Mouse (Mus musculus) Patski (cell line): ENCODE measurements around the gene Ppp1r10. TPM values are rescaled to one million over a fixed set of nuclear protein-coding genes. Genes with fewer than 3 reads are reported as not detected.
"Not testable (repeated sequence)": the region's sequence is repeated elsewhere in the genome, so short reads cannot be mapped to it uniquely, and the experiment has no call there.

Experiments used
- ATAC-seq: fragments of 100-300 bp; one replicate; pipeline ENCODE4 v1.8.0; 2021
- CTCF ChIA-PET: fragments of 350-600 bp; sonication (Branson Sonifier 250); formaldehyde crosslinking; loops from one replicate; lab custom pipeline; 2022; ENCODE audit warnings: inconsistent platforms; lab: Charles Lee
- POLR2A ChIA-PET: fragments of 350-600 bp; sonication (Branson Sonifier 250); formaldehyde crosslinking; loops from one replicate; lab custom pipeline; 2022; ENCODE audit warnings: antibody characterized with exemption, inconsistent platforms; lab: Charles Lee
- DNase-seq: peaks from one replicate; pipeline ENCODE4 v3.0.0-alpha.2; 2011; ENCODE audit warnings: low read depth, low spot score
- H3K27me3 ChIP-seq: fragments of 371-371 bp; one replicate; pipeline ENCODE4 v1.5.1; 2021
- CTCF ChIP-seq: fragments of 100-300 bp; IDR thresholded peaks from one replicate; pipeline ENCODE4 v1.5.1; 2021
- in situ Hi-C: fragments of 300-500 bp; cut with MboI; formaldehyde crosslinking; loops from 3 replicates; pipeline ENCODE4 v1.11.1; 2018; ENCODE audit warnings: low pct_unique_long_range_greater_than_20kb, mixed read lengths
- polyA plus RNA-seq: library from polyadenylated mRNA; unstranded; gene quantifications from one replicate; pipeline ENCODE4 v1.2.3, GENCODE M21; 2021

The Ppp1r10 gene
- polyA plus RNA-seq, 1 experiment from 2014 or later = 41.2 TPM

DNA sequence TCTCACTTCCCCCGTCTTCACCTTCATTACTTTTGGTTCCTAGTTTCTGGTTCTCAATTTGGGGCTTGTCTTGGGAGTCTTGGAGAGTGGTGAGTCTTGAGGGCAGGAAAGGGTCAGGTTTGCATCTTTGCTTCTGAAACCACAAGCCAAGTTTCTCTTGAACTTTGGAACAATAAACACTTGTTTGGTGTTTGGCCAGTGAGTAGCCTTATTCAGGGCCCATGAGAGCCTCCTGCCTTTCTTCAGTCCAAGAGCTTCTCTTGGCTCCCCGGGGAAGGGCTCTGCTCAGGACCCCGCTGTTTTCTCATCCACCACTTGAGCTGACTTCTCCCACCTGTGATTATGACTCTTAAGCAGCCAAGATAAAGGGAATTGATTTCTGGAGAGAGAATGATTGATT, 6.3 kb downstream of the Ppp1r10 start:
- ATAC-seq (no peak), DNase-seq (no peak)
- ChIA-PET POLR2A (interaction anchor here (0.6 kb wide), 1 partner anchor 1980 kb away, joined by 3 read pairs; no protein-coding TSS in a partner anchor), CTCF (no interaction called here)
- in situ Hi-C loops = loop anchor here (25.0 kb wide), 1 partner anchor 1810 kb away; the partner anchor contains the start of genes Brd2 and H2-DMa
- no peaks in the 10 kb centered on the region for H3K27me3 ChIP-seq
- no peak for TF ChIP-seq CTCF

DNA sequence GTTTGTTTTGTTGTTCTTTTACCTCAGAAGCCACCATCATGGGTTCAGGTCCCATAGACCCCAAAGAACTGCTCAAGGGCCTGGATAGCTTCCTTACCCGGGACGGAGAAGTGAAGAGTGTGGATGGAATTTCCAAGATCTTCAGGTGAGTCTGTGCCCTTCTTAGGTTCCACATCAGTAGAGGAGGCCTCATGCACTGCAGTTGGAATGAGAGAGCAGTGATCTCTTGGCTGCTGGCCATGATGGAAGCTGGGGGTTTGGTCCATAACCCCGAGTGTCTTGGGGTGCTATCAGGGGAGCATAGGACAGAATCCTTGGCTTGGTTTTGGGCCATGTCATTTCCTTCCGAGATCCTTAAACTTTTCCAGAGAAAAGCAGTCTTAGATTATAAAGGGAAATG, 7.0 kb downstream of the Ppp1r10 start:
- H3K27me3 ChIP-seq = no peaks in the 10 kb centered on the region
- in situ Hi-C loops = loop anchor here (25.0 kb wide), 1 partner anchor 1811 kb away; the partner anchor contains the start of genes Brd2 and H2-DMa
- no peak for ATAC-seq
- no peak for TF ChIP-seq CTCF
- no peak for DNase-seq
- POLR2A ChIA-PET = interaction anchor here (0.6 kb wide), 1 partner anchor 1981 kb away, joined by 3 read pairs; no protein-coding TSS in a partner anchor
- CTCF ChIA-PET = no interaction called here

DNA sequence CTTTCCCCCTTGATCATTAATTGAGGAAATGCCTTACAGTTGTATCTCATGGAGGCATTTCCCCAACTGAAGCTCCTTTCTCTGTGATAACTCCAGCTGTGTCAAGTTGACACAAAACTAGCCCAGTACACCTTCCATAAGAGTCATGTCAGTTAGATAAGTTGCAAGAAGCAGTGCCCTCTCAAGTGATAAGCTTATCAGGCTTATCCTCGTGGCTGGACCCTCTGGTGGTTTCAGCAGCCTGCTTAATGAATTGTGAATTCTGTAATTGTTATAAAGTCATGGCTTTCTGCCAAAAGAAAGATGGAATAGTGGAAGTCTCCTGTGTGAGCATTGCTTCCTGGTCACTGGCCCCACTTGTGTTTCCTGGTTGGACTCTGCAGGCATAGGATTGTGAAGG, 11.2 kb downstream of the Ppp1r10 start:
- CTCF ChIA-PET = interaction anchor here (1.2 to 3.5 kb wide), 3 partner anchors 9 to 66 kb away, joined by 4 to 13 read pairs (median 7); no protein-coding TSS in a partner anchor
- TF ChIP-seq CTCF = no peak
- ATAC-seq (no peak), DNase-seq (no peak)
- no peaks in the 10 kb centered on the region for H3K27me3 ChIP-seq
- POLR2A ChIA-PET = interaction anchor here (0.6 kb wide), 1 partner anchor 263 kb away, joined by 4 read pairs; no protein-coding TSS in a partner anchor
- in situ Hi-C loops = no loop called here

DNA sequence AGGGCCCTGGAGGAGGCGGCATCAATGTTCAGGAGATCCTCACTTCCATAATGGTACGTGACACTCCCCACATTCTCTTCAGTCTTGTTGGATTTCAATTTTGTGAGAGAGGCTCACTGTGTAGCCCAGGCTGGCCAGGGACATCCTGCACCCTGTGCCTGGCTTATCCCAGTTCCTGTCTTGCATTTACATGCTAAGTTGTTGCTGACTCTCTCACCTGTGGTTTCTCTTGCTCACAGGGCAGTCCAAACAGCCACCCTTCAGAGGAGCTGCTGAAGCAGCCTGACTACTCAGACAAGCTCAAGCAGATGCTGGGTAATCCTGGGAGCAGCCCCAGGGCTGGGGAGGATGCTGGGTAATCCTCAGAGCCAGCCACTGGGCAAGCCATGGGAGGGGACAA, 13.3 kb downstream of the Ppp1r10 start:
- ChIA-PET POLR2A (no interaction called here), CTCF (no interaction called here)
- DNase-seq = no peak
- in situ Hi-C loops = no loop called here
- TF ChIP-seq CTCF = no peak
- H3K27me3 ChIP-seq = no peaks in the 10 kb centered on the region
- no peak for ATAC-seq

DNA sequence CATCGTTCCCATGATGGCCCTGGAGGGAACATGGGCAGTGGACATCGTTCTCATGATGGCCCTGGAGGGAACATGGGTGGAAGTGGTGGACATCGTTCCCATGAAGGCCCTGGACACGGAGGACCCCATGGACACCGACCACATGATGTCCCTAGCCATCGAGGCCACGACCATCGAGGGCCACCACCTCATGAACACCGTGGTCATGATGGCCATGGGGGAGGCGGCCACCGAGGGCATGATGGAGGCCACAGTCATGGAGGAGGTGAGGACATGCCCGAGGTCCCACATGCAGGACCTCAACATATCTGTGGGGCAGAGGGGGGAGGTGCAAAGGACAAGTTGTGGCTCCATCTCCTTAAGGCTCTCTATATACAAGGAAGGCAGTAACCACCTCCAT, 14.4 kb downstream of the Ppp1r10 start:
- ChIA-PET POLR2A (no interaction called here), CTCF (no interaction called here)
- ATAC-seq = no peak
- DNase-seq = no peak
- no peaks in the 10 kb centered on the region for H3K27me3 ChIP-seq
- TF ChIP-seq CTCF = no peak
- in situ Hi-C loops = loop anchor here (10.0 kb wide), 2 partner anchors 184 to 254 kb away; no protein-coding TSS in a partner anchor

DNA sequence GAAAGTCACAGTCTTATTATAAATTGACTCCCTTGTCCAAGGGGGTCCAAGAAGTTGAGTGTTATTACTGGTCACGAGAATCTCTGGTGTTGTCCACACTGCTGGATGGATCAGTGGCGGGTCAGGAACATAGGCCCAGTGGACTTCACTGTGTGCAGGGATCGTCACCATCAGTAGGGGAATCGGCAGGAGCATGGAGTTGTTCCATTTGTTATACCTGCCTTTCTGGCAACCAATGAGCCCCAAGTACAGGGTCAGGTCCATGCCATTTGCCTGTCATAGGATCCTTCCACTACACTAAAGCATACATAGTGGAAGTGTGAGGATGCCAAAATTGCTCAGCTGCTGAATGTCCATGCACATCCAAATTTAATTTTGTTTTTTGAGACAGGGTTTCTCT, 16.4 kb downstream of the Ppp1r10 start:
- no peak for TF ChIP-seq CTCF
- no peaks in the 10 kb centered on the region for H3K27me3 ChIP-seq
- in situ Hi-C loops = loop anchor here (10.0 kb wide), 2 partner anchors 182 to 252 kb away; no protein-coding TSS in a partner anchor
- ATAC-seq (no peak), DNase-seq (no peak)
- ChIA-PET CTCF (interaction anchor here (1.4 kb wide), 1 partner anchor 61 kb away, joined by 3 read pairs; no protein-coding TSS in a partner anchor), POLR2A (no interaction called here)

DNA sequence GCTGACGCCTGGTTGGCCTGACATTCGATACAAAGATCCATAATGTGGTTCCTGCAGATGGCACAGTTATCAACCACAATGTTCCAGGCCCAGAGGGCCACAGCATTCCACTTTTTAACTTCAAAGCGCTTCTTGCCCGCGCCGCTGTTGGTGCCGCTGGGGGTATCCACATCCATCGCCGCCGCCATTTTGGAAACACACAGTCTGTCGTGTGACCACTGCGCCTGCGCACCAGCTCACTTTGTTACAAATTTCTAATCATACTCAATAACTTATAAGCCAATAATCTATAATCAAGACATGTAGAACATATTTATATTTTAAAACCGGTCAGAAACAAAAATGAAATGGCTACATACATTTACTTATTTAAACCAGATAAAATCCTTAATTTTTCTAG, 19.5 kb downstream of the Ppp1r10 start:
- H3K27me3 ChIP-seq, DNase-seq, ATAC-seq, POLR2A ChIA-PET: not testable (repeated sequence)
- CTCF ChIA-PET = interaction anchor here (4.6 kb wide), 1 partner anchor 57 kb away, joined by 74 read pairs; no protein-coding TSS in a partner anchor
- in situ Hi-C loops = loop anchor here (5.0 to 10.0 kb wide), 3 partner anchors 57 to 249 kb away; no protein-coding TSS in a partner anchor

DNA sequence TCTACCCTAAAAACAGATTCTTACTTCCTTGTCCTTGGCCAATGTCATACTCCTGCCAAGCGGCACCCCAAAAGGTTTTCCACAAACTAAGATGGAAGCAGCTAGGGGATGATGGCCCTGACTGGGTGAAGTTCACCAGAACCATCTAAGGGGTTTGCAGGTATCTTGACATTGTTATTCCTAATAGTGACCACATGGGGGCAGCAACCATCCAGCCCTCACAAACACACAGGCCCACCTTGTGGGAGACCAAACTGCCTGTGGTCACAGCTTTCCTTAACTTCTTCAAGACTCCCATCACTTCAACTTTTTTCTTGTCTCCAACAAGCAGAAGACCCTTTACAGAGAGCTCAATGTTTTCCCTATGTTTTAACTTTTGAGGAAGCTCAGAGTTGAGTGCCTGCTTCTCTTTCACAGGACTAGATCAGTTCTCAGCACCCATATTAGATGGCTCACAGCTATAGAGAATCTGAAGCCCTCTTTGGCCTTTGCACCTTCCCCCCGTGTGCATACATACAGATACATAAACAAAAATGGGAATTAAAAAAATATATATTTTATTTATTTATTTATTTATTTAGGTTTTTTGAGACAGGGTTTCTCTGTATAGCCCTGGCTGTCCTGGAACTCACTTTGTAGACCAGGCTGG, 21.6 kb downstream of the Ppp1r10 start:
- ChIA-PET CTCF (interaction anchor here (0.6 to 4.6 kb wide), 17 partner anchors 9 to 126 kb away, joined by 3 to 74 read pairs (median 4); partner anchors contain the start of gene Abcf1), POLR2A (interaction anchor here (1.0 kb wide), 1 partner anchor 18 kb away, joined by 5 read pairs; no protein-coding TSS in a partner anchor)
- peak; percentile 35 for ATAC-seq
- peak; percentile 28 for DNase-seq
- in situ Hi-C loops = loop anchor here (5.0 to 10.0 kb wide), 3 partner anchors 54 to 247 kb away; no protein-coding TSS in a partner anchor
- no peaks in the 10 kb centered on the region for H3K27me3 ChIP-seq
- peak; percentile 87 for TF ChIP-seq CTCF

DNA sequence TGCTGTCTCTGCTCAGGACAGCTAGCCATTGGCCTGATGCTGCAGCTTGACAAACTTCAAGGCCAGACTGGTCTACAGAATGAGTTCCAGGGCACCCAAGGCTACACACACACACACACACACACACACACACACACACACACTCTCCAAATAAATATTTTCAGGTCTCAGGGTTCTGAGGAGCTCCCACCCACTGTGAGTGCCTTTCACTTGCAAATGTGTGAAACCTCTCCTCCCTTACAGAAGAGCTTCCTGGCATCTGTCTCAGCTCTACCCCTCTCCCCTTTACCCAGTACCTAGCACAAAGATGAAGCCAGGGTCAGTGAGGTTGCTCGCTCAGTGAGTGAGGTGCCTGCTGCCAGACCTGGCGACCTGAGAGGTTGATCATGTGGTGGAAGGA, 22.9 kb downstream of the Ppp1r10 start:
- ChIA-PET POLR2A (no interaction called here), CTCF (interaction anchor here (1.2 to 4.6 kb wide), 4 partner anchors 12 to 54 kb away, joined by 4 to 74 read pairs (median 6); partner anchors contain the start of gene Abcf1)
- DNase-seq (no peak), ATAC-seq (no peak)
- in situ Hi-C loops = loop anchor here (5.0 to 10.0 kb wide), 3 partner anchors 53 to 246 kb away; no protein-coding TSS in a partner anchor
- no peaks in the 10 kb centered on the region for H3K27me3 ChIP-seq
- no peak for TF ChIP-seq CTCF

DNA sequence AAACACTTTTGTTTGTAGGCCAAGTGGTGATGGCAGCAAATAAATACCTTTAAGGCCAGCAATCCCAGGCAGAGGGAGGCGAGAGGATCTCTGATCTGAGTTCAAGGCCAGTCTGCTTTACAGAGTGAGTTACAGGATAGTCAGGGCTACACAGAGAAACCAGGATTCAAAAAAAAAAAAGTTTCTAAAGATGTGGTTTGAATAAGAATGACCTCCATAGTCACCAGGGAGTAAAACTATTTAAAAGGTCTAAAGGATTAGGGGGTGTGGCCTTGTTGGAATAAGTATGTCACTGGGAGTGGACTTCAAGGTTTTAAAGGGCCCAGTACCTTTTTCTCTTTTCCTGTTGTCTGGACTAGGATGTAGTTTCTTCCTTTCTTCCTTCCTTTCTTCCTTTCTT, 23.7 kb downstream of the Ppp1r10 start:
- ChIA-PET CTCF (no interaction called here), POLR2A (no interaction called here)
- TF ChIP-seq CTCF = no peak
- in situ Hi-C loops = loop anchor here (5.0 to 10.0 kb wide), 3 partner anchors 52 to 245 kb away; no protein-coding TSS in a partner anchor
- no peak for DNase-seq
- H3K27me3 ChIP-seq = no peaks in the 10 kb centered on the region
- no peak for ATAC-seq

DNA sequence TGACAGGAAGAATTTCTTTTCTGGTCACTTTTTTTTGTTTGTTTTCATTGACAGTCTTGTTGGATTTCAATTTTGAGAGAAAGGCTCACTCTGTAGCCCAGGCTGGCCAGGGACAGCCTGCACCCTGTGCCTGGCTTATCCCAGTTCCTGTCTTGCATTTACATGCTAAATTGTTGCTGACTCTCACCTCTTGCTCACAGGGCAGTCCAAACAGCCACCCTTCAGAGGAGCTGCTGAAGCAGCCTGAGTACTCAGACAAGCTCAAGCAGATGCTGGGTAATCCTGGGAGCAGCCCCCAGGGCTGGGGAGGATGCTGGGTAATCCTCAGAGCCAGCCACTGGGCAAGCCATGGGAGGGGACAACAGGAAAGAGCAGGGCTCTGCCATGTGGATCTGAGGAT, 34.7 kb downstream of the Ppp1r10 start:
- POLR2A ChIA-PET, H3K27me3 ChIP-seq, CTCF ChIA-PET, DNase-seq, in situ Hi-C loops, ATAC-seq: not testable (repeated sequence)

DNA sequence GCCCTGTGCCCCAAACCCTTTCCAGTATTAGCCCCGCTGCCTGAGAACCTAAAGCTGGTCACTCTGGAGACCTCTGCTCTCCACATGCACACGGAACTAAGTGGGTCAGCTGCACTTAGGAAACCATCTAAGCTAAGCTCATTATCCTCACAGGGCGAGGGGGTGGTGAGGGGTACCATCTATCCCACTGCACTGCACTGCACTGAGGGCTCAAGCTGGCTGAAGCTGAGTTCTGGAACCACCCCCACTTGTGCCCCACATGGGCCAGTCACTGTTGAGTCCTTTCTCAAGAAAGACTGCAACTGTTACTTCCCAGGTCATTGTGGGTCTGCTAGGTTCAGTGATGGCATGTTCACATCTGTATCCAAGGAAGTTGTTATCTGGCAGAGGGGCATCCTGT, 36.3 kb downstream of the Ppp1r10 start:
- H3K27me3 ChIP-seq, CTCF ChIA-PET, POLR2A ChIA-PET, DNase-seq, in situ Hi-C loops: not testable (repeated sequence)
- ATAC-seq = peak; percentile 35
